Mouse (Mus musculus) ES-E14 (cell line): ENCODE measurements around the gene Lrrc73. TPM values are rescaled to one million over a fixed set of nuclear protein-coding genes. Genes with fewer than 3 reads are reported as not detected.

ENCODE experiments used
- DNase-seq: peaks from one replicate; pipeline ENCODE4 v3.0.0-alpha.2; 2013; ENCODE audit warnings: low read depth, low spot score
- H3K27ac ChIP-seq: 2 replicates; pipeline ENCODE4 v1.5.1; 2012; ENCODE audit warnings: low read depth, mild to moderate bottlenecking, low read length, moderate library complexity, mixed read lengths; ENCODE audit not compliant: poor library complexity, insufficient read depth, severe bottlenecking
- H3K36me3 ChIP-seq: 2 replicates; pipeline ENCODE4 v1.6.1; 2012; ENCODE audit warnings: mild to moderate bottlenecking, low read length, moderate library complexity, mixed read lengths; ENCODE audit not compliant: control insufficient read depth, poor library complexity, insufficient read depth, severe bottlenecking
- H3K4me1 ChIP-seq, 2 experiments: fragments of 150-350 bp in 1 of 2; sonication (generic) in 1 of 2; 2 replicates each; pipeline ENCODE4 v1.6.1; 2012; ENCODE audit warnings: low read length in 2 of 2, mild to moderate bottlenecking in 1 of 2, mixed read lengths in 1 of 2; ENCODE audit not compliant: control insufficient read depth in 2 of 2, insufficient read depth in 2 of 2, poor library complexity in 1 of 2
- H3K4me3 ChIP-seq, 2 experiments: fragments of 150-350 bp in 1 of 2; sonication (generic) in 1 of 2; 2 replicates each; pipeline ENCODE4 v1.5.1; 2012; ENCODE audit warnings: low read length in 2 of 2, low read depth in 1 of 2, mild to moderate bottlenecking in 1 of 2, mixed read lengths in 1 of 2; ENCODE audit not compliant: insufficient read depth in 1 of 2, poor library complexity in 1 of 2, severe bottlenecking in 1 of 2
- H3K9ac ChIP-seq: 2 replicates; pipeline ENCODE4 v1.6.1; 2012; ENCODE audit warnings: low read depth, mild to moderate bottlenecking, low read length, mixed read lengths; ENCODE audit not compliant: poor library complexity, insufficient read depth, severe bottlenecking
- H3K9me3 ChIP-seq: fragments of 150-350 bp; sonication (generic); 2 replicates; pipeline ENCODE4 v1.6.1; 2012; ENCODE audit warnings: low read depth, mild to moderate bottlenecking, low read length; ENCODE audit not compliant: control insufficient read depth, insufficient read depth
- CHD2 ChIP-seq: IDR thresholded peaks from 2 replicates; pipeline ENCODE4 v1.6.1; 2014; ENCODE audit warnings: mild to moderate bottlenecking, low read depth, low read length, inconsistent platforms
- HCFC1 ChIP-seq: IDR thresholded peaks from 2 replicates; pipeline ENCODE4 v1.6.1; 2012; ENCODE audit warnings: low read length, inconsistent platforms, borderline replicate concordance; ENCODE audit not compliant: insufficient read depth
- MAFK ChIP-seq: IDR thresholded peaks from 2 replicates; pipeline ENCODE4 v1.6.1; 2014; ENCODE audit warnings: mild to moderate bottlenecking, low read depth, low read length, inconsistent platforms; ENCODE audit not compliant: insufficient read depth
- ZC3H11A ChIP-seq: IDR thresholded peaks from 2 replicates; pipeline ENCODE4 v1.6.1; 2012; ENCODE audit warnings: low read depth, mild to moderate bottlenecking, inconsistent platforms, low read length, borderline replicate concordance
- ZNF384 ChIP-seq: IDR thresholded peaks from 2 replicates; pipeline ENCODE4 v1.6.1; 2012; ENCODE audit warnings: low read depth, low read length, inconsistent platforms
- in situ Hi-C, 2 experiments: fragments of 600-800 bp; cut with MboI; formaldehyde crosslinking; loops; one replicate each; pipeline ENCODE4 v1.15.1; 2025; ENCODE audit warnings: low sequenced_read_pairs in 2 of 2, inconsistent platforms in 1 of 2; ENCODE audit not compliant: unreplicated experiment in 2 of 2
- total RNA-seq: library from RNA; depleted of rRNA; stranded (reverse); fragments of 300-350 nt; gene quantifications from 2 replicates; pipeline ENCODE4 v1.2.3, GENCODE M21; 2012; rRNA removed

Lrrc73 gene
- total RNA-seq, 1 experiment: 1.3 TPM

- no peak overlapping the region for H3K4me3 ChIP-seq
- no peaks in the 10 kb centered on the region for H3K9me3 ChIP-seq
- DNase-seq: no peak
- in situ Hi-C loops: no loop called here
- TF ChIP-seq MAFK (no peak), ZC3H11A (no peak), ZNF384 (no peak), CHD2 (no peak), HCFC1 (no peak)
- H3K27ac ChIP-seq: no peak overlapping the region
- H3K36me3 ChIP-seq: peaks cover 8% of the 10 kb centered on the region; the same call in 1 of the 2 replicates
- no peak overlapping the region for H3K9ac ChIP-seq
- no peaks in the 10 kb centered on the region for H3K4me1 ChIP-seq
Measured at GRCm38 (mm10) chr17:46304184-46304583, 50.9 kb downstream of the Lrrc73 start.

Other genes with a start within 250 kb of the Lrrc73 start
- 53.0 and 112 TPM in 2 replicates for gene Vegfa, start 221.2 kb upstream of the Lrrc73 start, total RNA-seq
- 90.0 and 90.6 TPM in 2 replicates for gene Mrps18a, start 142.5 kb upstream of the Lrrc73 start, total RNA-seq
- gene Rsph9, start 109.3 kb upstream of the Lrrc73 start, total RNA-seq: 0.85 and 2.9 TPM in 2 replicates
- gene Mad2l1bp, start 100.0 kb upstream of the Lrrc73 start, total RNA-seq: 7.1 and 8.2 TPM in 2 replicates
- gene Gtpbp2, start 92.5 kb upstream of the Lrrc73 start, total RNA-seq: 33.4 and 65.4 TPM in 2 replicates
- gene Polh, start 50.9 kb upstream of the Lrrc73 start, total RNA-seq: 9.5 and 11.8 TPM in 2 replicates
- gene Xpo5, start 50.7 kb upstream of the Lrrc73 start, total RNA-seq: 63.2 and 63.9 TPM in 2 replicates
- gene Polr1c, start 5.5 kb upstream of the Lrrc73 start, total RNA-seq: 177 and 213 TPM in 2 replicates
- 59.3 and 68.6 TPM in 2 replicates for gene Yipf3, start 5.5 kb upstream of the Lrrc73 start, total RNA-seq
- gene Tjap1, start 29.5 kb downstream of the Lrrc73 start, total RNA-seq: 27.7 and 33.0 TPM in 2 replicates
- 1.3 and 1.4 TPM in 2 replicates for gene Dlk2, start 43.9 kb downstream of the Lrrc73 start, total RNA-seq
- 17.2 and 25.6 TPM in 2 replicates for gene Abcc10, start 74.8 kb downstream of the Lrrc73 start, total RNA-seq
- 14.0 and 19.1 TPM in 2 replicates for gene Zfp318, start 130.2 kb downstream of the Lrrc73 start, total RNA-seq
- 0.49 and 0.79 TPM in 2 replicates for gene Crip3, start 175.4 kb downstream of the Lrrc73 start, total RNA-seq
- gene Slc22a7, start 184.9 kb downstream of the Lrrc73 start, total RNA-seq: 3.6 and 6.1 TPM in 2 replicates
- gene Ttbk1, start 234.1 kb downstream of the Lrrc73 start, total RNA-seq: 0.98 and 1.2 TPM in 2 replicates
- 44.1 and 48.2 TPM in 2 replicates for gene Dnph1, start 243.2 kb downstream of the Lrrc73 start, total RNA-seq